Mouse (Mus musculus) layer of hippocampus, adult 2 months (tissue): Measurements from ENCODE around the gene Otud1. TPM values are rescaled to one million over a fixed set of nuclear protein-coding genes. Genes with fewer than 3 reads are reported as not detected.

ENCODE experiments used
- DNase-seq, 2 experiments: peaks; one replicate each; pipeline ENCODE4 v3.0.0; 2022; ENCODE audit warnings: low spot score in 2 of 2
- H3K27ac ChIP-seq: fragments of 200-600 bp; 2 replicates; pipeline ENCODE4 v1.8.1; 2022
- H3K4me3 ChIP-seq: fragments of 200-600 bp; 2 replicates; pipeline ENCODE4 v1.8.1; 2022; ENCODE audit warnings: mild to moderate bottlenecking
- CTCF ChIP-seq: fragments of 200-600 bp; conservative IDR thresholded peaks from 2 replicates; pipeline ENCODE4 v1.8.1; 2022; ENCODE audit warnings: antibody characterized with exemption, mild to moderate bottlenecking, moderate library complexity
- long read RNA-seq, 2 experiments: library from polyadenylated mRNA; stranded (forward); transcript quantifications; one replicate each; pipeline ENCODE4 v2.0.0; 2021; ENCODE audit warnings: borderline mapping rate in 2 of 2
- total RNA-seq, 2 experiments: library from RNA; stranded (reverse); gene quantifications; 2 replicates each; pipeline ENCODE4 v1.2.3; 2021

Gene Otud1
- 10 to 100 TPM; 10.7 to 12.2 TPM for total RNA-seq
- long read RNA-seq, experiment 1, transcript Otud1-201 (1 exons, 2,832 nt) = major isoform, 10 of 10 reads
- long read RNA-seq, experiment 1, partial matches to known transcripts = 0 of 10 reads
- long read RNA-seq, experiment 1, other reads (novel, unspliced or antisense) = 0 of 10 reads
- long read RNA-seq, experiment 2, transcript Otud1-201 (1 exons, 2,832 nt) = major isoform, 20 of 20 reads
- long read RNA-seq, experiment 2, partial matches to known transcripts = 0 of 20 reads
- long read RNA-seq, experiment 2, other reads (novel, unspliced or antisense) = 0 of 20 reads

DNA sequence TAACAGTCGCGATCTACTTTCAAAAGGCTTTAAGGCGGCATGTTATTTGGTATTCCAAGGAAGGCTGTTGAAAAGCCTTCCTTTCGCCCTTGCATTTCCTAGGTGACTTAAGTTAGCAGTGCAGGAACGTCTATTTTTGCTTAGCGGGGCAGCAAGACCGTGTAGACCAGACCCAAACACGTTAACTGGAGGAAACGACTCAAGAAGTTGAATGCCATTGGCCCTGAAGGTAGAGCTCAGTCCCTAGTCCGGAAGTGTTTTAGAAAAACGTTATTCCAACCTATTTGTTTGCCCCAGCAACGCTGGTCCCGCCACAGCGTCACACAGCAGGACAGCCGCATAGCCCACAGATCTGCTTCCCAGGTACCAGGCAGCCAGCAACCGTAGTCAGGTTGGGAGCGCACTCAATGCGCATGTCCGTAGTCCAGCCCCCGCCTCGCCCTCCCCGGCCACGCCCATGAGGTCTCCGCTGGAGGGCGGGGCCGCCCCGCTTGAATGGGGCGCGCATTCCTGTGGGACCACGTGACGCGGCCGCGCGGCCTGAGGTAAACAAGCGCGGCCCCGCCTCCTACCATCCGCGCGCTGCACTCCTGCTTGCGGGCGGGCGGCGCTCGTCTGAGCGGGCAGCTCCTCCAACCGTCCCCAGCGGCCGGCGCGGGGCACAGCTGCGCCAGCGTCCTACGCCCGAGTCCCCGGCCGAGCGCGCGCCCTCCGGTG, at the start of gene Otud1:
Gene Otud1, plus strand, starts transcription at position 595 of the 717 bp plus-strand sequence.
- TF ChIP-seq CTCF = peak; percentile 63
- Histone ChIP-seq H3K27ac (peak within 1 kb of the TSS; percentile 92), H3K4me3 (peak within 1 kb of the TSS; percentile 78)
- DNase-seq = peak; percentile 95 to 97

DNA sequence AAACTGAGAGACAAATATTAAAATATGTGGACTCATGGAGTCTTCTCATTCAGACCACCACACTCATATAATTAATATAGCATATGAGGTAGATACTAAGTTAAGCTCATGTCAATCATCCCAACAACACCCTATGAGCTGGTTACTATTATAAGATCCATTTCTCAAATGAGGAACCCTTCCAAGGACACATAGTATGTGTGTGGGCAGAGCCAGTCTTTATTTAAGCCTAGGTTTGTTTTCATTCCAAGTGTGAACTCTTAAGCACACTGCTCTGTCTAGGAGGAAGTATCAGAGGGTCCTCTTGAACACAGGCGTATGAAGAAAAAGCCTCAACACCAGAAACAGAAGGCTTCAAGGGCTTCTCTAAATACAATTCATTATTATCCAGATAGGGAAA, 49.7 kb upstream of the Otud1 start:
- Histone ChIP-seq H3K4me3 (no peak overlapping the region), H3K27ac (no peak overlapping the region)
- TF ChIP-seq CTCF = no peak
- no peak for DNase-seq

- H3K4me3 ChIP-seq = no peak overlapping the region
- DNase-seq = no peak
- no peak for TF ChIP-seq CTCF
- H3K27ac ChIP-seq = no peak overlapping the region
Measured at GRCm38 (mm10) chr2:19608410-19609073, 49.0 kb upstream of the Otud1 start.

- Histone ChIP-seq H3K27ac (no peak overlapping the region), H3K4me3 (no peak overlapping the region)
- TF ChIP-seq CTCF = no peak
- no peak for DNase-seq
Measured at GRCm38 (mm10) chr2:19622041-19622440, 35.5 kb upstream of the Otud1 start.

- Histone ChIP-seq H3K4me3 (no peak overlapping the region), H3K27ac (no peak overlapping the region)
- no peak for TF ChIP-seq CTCF
- no peak for DNase-seq
Measured at GRCm38 (mm10) chr2:19627044-19627443, 30.5 kb upstream of the Otud1 start.

DNA sequence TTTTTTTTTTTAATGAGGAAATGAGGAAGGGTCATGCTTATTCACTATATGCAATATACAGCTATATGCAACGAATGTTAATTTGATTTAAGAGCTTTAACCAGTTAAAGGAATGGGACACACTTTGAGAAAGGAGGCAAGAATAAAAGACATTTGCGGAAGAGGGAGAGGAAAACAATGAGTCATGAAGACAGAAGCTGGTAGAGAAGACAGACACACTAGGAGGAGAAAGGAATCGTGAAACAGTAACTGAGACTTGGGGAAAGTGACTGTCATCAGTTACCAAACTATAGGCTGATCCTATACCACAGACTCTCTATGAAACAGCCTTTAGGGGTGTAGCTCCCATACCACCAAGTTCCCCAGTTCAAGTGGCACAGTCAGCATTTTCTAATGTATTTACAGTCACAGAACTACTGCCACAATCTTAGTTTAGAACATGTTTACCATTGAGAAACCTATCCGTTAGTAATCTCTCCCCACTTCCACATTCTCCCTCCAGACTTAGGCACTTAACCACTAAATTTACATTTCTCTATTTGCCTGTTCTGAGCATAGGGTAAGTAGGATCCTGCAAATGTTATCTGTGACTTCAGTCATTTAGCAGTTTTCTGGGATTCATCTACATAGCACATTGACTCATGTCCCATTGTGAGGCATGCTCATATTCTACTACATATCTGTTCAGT, 29.5 kb upstream of the Otud1 start:
- no peak for DNase-seq
- Histone ChIP-seq H3K27ac (no peak overlapping the region), H3K4me3 (no peak overlapping the region)
- TF ChIP-seq CTCF = no peak

DNA sequence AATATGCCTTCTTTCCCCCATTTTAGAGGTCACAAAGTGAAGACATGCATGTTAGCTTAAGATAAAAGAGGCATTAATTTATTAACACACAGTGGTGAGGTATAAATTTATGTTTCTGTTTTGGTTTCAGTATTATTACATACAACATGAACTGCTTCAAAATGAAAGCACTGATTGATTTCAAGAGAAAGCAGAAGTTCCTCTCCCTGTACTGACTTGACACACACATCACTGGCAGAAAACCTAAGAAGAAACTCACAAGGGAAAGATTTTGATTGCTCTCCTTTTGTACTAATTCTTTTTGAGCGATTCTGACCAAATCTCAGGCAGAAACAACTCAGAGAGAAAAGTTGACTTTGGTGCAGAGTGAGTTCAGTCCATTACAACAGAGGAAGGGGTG, 27.0 kb upstream of the Otud1 start:
- DNase-seq = no peak
- Histone ChIP-seq H3K27ac (no peak overlapping the region), H3K4me3 (no peak overlapping the region)
- no peak for TF ChIP-seq CTCF

GRCm38 (mm10) chr2:19633406-19633920, 24.1 kb upstream of the Otud1 start:
- Histone ChIP-seq H3K4me3 (no peak overlapping the region), H3K27ac (no peak overlapping the region)
- TF ChIP-seq CTCF = no peak
- no peak for DNase-seq

DNA sequence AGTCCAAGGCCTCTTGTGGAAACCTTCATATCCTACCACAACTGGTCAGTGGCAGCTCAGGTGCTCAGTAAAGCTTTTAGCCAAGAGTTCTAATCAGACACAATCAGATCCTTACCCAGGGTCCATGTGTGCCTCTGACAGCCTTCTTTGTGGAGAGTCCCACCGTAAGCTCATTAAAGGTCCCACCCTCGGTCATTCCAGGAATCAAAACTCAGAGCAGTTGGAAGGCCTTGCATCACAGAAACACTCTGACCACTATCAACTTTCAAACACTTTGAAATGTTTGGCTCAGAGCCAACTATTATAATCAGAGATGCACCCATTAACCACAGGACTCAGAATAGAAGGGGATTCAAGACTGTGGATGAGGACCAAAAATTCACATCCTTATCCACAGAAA, 12.4 kb upstream of the Otud1 start:
- no peak overlapping the region for H3K4me3 ChIP-seq
- H3K27ac ChIP-seq = no peak overlapping the region
- no peak for DNase-seq
- TF ChIP-seq CTCF = no peak

DNA sequence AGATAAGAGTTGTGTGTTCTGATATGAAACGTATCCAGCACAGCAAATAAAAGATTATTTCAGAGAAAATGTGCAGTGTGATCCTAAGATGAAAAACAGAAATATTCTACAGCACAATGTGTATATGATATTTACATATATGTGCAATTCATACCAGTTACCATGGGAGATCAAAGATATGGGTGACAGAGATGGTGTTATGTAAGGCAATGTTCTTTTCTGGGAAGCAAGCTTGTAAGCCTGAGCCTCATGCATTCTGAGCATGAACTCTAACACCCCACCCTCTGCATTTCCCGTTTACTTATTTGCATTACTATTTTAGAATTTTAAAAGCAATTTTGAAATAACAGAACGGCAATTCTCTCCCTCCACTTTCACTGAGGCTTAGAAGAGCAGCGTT, 11.4 kb upstream of the Otud1 start:
- no peak for DNase-seq
- peak overlapping the region; percentile 46; the same call in 1 of the 2 replicates for H3K27ac ChIP-seq
- no peak for TF ChIP-seq CTCF
- no peak overlapping the region for H3K4me3 ChIP-seq

DNA sequence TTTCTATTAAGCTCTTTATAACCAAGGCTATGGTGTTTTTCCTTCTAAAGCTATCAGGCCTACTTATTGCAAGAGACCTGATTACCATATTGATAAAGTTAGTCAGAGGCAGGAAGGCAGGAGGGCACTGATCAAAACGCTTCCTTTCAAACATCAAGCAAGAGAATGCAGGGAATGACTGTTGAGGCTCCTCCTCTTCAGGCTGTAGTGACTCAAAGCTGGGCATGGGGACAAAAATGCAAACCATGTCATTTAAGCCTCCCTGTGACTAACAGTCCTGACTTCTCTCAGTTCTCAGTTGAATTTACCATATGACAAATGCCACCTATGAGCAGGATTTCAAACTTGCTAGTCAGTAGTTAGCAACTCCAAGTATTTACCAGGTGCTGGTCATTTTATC, 10.6 kb upstream of the Otud1 start:
- DNase-seq = peak; percentile 19 to 38
- peak overlapping the region; percentile 46; the same call in 1 of the 2 replicates for H3K27ac ChIP-seq
- no peak overlapping the region for H3K4me3 ChIP-seq
- TF ChIP-seq CTCF = no peak

- Histone ChIP-seq H3K4me3 (no peak overlapping the region), H3K27ac (no peak overlapping the region)
- no peak for TF ChIP-seq CTCF
- DNase-seq = no peak
Measured at GRCm38 (mm10) chr2:19656436-19656835, 1.1 kb upstream of the Otud1 start.
